Mouse (Mus musculus) 3T3-L1 (cell line): ENCODE data around the gene E130218I03Rik.

Source experiments
- DNase-seq: peaks from one replicate; pipeline ENCODE4 v3.0.0-alpha.2; 2015; ENCODE audit warnings: low read depth, low spot score

The E130218I03Rik gene

GRCm38 (mm10) chr4:134251241-134252130, 8.0 kb downstream of the E130218I03Rik start:
- DNase-seq = no peak

- DNase-seq = no peak
These were observed 8.9 kb downstream of the E130218I03Rik start for GRCm38 (mm10) chr4:134252131-134252910.

- no peak for DNase-seq
These were observed 9.7 kb downstream of the E130218I03Rik start for GRCm38 (mm10) chr4:134252911-134253721.

- no peak for DNase-seq
These were observed 10.4 kb downstream of the E130218I03Rik start, which contains the start of gene Grrp1 for GRCm38 (mm10) chr4:134253722-134254324. TSS of gene Grrp1 (minus strand) at chr4:134254106.

GRCm38 (mm10) chr4:134254835-134255234, 11.4 kb downstream of the E130218I03Rik start:
- DNase-seq = no peak

GRCm38 (mm10) chr4:134255854-134256253, 12.4 kb downstream of the E130218I03Rik start:
- DNase-seq = no peak

GRCm38 (mm10) chr4:134256407-134257197, 13.1 kb downstream of the E130218I03Rik start:
- DNase-seq = no peak

- DNase-seq = no peak
These were observed 13.9 kb downstream of the E130218I03Rik start for GRCm38 (mm10) chr4:134257198-134258009.

- no peak for DNase-seq
These were observed 14.9 kb downstream of the E130218I03Rik start for GRCm38 (mm10) chr4:134258354-134258753.

- DNase-seq = no peak
These were observed 19.7 kb downstream of the E130218I03Rik start for GRCm38 (mm10) chr4:134263191-134263590.

- no peak for DNase-seq
These were observed 22.6 kb downstream of the E130218I03Rik start for GRCm38 (mm10) chr4:134265860-134266585.

GRCm38 (mm10) chr4:134268102-134268655, 24.7 kb downstream of the E130218I03Rik start:
- no peak for DNase-seq

- DNase-seq = peak; percentile 16
These were observed 26.2 kb downstream of the E130218I03Rik start for GRCm38 (mm10) chr4:134269622-134270021.

GRCm38 (mm10) chr4:134271979-134272378, 28.5 kb downstream of the E130218I03Rik start:
- DNase-seq = no peak

GRCm38 (mm10) chr4:134272731-134273416, 29.4 kb downstream of the E130218I03Rik start:
- no peak for DNase-seq

GRCm38 (mm10) chr4:134273417-134274345, 30.2 kb downstream of the E130218I03Rik start:
- no peak for DNase-seq

- no peak for DNase-seq
These were observed 41.5 kb downstream of the E130218I03Rik start for GRCm38 (mm10) chr4:134284942-134285341.
